Mouse (Mus musculus): ENCODE data around the gene Srpk3. TPM values are rescaled to one million over a fixed set of nuclear protein-coding genes. Genes with fewer than 3 reads are reported as not detected.

Gene Srpk3
- polyA plus RNA-seq, 1 experiment from 2014 or later, result 0.99 TPM

Other genes starting within 250 kb of the Srpk3 start
- 6.7 and 7.3 TPM in 2 replicates for gene Dusp9, start 135.0 kb upstream of the Srpk3 start, polyA plus RNA-seq (2015; fragmentation: Nextera tagmentation; extraction: Ambion mirVana)
- gene Pnck, start 114.3 kb upstream of the Srpk3 start, polyA plus RNA-seq (2015; fragmentation: Nextera tagmentation; extraction: Ambion mirVana), result 9.8 and 11.4 TPM in 2 replicates
- 7.4 and 9.2 TPM in 2 replicates for gene Slc6a8, start 101.3 kb upstream of the Srpk3 start, polyA plus RNA-seq (2015; fragmentation: Nextera tagmentation; extraction: Ambion mirVana)
- 325 and 331 TPM in 2 replicates for gene Bcap31, start 58.2 kb upstream of the Srpk3 start, polyA plus RNA-seq (2015; fragmentation: Nextera tagmentation; extraction: Ambion mirVana)
- gene Abcd1, start 57.8 kb upstream of the Srpk3 start, polyA plus RNA-seq (2015; fragmentation: Nextera tagmentation; extraction: Ambion mirVana), result 25.6 and 31.0 TPM in 2 replicates
- gene Plxnb3, start 17.3 kb upstream of the Srpk3 start, polyA plus RNA-seq (2015; fragmentation: Nextera tagmentation; extraction: Ambion mirVana), result 0.33 and 0.46 TPM in 2 replicates
- gene Idh3g, start 12.5 kb downstream of the Srpk3 start, polyA plus RNA-seq (2015; fragmentation: Nextera tagmentation; extraction: Ambion mirVana), result 267 and 269 TPM in 2 replicates
- gene Ssr4, start 12.6 kb downstream of the Srpk3 start, polyA plus RNA-seq (2015; fragmentation: Nextera tagmentation; extraction: Ambion mirVana), result 269 TPM in 2 replicates
- 0.39 and 0.53 TPM in 2 replicates for gene Pdzd4, start 50.6 kb downstream of the Srpk3 start, polyA plus RNA-seq (2015; fragmentation: Nextera tagmentation; extraction: Ambion mirVana)
- gene Avpr2, start 117.7 kb downstream of the Srpk3 start, polyA plus RNA-seq (2015; fragmentation: Nextera tagmentation; extraction: Ambion mirVana), result 0.06 and 0.17 TPM in 2 replicates
- 6.9 and 8.8 TPM in 2 replicates for gene L1cam, start 121.7 kb downstream of the Srpk3 start, polyA plus RNA-seq (2015; fragmentation: Nextera tagmentation; extraction: Ambion mirVana)
- gene Arhgap4, start 147.5 kb downstream of the Srpk3 start, polyA plus RNA-seq (2015; fragmentation: Nextera tagmentation; extraction: Ambion mirVana), result 5.7 and 6.8 TPM in 2 replicates
- gene Naa10, start 147.5 kb downstream of the Srpk3 start, polyA plus RNA-seq (2015; fragmentation: Nextera tagmentation; extraction: Ambion mirVana), result 170 and 184 TPM in 2 replicates
- 351 and 523 TPM in 2 replicates for gene Renbp, start 156.4 kb downstream of the Srpk3 start, polyA plus RNA-seq (2015; fragmentation: Nextera tagmentation; extraction: Ambion mirVana)
- gene Hcfc1, start 192.0 kb downstream of the Srpk3 start, polyA plus RNA-seq (2015; fragmentation: Nextera tagmentation; extraction: Ambion mirVana), result 33.8 and 34.2 TPM in 2 replicates
- gene Irak1, start 249.5 kb downstream of the Srpk3 start, polyA plus RNA-seq (2015; fragmentation: Nextera tagmentation; extraction: Ambion mirVana), result 50.4 and 51.7 TPM in 2 replicates